Mouse (Mus musculus): ENCODE results near the gene Wipi2.

Wipi2 gene

DNA sequence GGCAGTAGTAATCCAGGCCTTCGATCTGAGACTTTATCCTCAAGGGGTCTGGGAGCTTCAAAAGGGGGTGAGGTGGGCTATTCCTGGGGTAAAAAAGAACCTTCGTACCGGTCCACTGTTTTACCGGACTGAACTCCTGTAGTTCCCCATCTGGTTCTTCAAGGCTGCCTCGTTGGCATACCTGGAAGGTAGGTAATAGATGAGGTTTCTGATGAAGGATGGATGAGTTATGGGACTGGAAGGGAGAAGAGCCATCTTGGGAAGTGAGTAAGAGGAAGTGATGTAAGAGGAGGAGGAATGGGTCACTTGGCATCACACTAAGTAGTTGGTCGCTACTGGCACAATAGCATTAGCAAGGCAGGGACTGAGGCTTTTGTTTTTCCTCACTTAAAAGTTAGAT is 2.7 kb downstream of the Wipi2 start:
- DNase-seq (ENCODE audit: low spot score) = no peak

DNA sequence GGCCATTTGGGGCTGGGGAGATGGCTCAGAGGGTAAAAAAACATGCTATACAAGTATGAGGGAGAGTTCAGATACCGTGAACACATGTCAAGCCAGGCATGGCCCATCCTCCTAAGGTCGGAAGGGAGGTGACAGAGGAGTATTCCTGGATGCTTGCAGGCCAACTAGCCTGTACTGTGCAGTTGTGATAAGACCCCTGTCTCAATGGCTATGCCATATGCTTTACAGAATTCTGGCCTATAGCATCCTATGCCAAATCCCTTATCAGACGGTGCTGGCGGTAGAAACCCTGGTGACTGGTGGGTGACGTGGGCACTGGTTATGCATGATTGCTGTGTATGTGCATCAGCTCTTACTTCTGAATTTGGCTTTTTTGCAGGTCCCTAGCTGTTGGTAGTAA is 10.3 kb downstream of the Wipi2 start:
- no peak for DNase-seq (ENCODE audit: low spot score)

DNA sequence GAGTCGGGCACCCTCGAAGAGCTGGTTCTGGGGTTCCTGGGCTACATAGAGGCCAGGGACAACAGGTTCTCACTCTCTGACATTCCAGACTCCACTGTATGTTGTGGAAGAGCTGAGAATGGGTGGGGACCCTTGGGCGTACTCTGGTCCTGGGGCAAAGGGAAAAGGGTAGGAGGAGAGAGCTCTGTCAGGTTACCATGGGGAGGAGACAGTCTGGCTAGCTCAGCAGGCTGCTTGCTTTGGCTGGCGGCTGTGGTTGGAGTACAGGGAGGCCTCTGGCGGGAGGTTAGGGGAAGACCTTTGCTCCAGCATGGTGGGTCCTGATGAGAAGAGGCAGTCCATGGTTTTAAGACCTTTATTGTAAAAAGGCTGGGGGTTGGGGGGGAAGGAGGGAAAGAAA is 12.6 kb downstream of the Wipi2 start:
- DNase-seq (ENCODE audit: low spot score) = no peak

DNA sequence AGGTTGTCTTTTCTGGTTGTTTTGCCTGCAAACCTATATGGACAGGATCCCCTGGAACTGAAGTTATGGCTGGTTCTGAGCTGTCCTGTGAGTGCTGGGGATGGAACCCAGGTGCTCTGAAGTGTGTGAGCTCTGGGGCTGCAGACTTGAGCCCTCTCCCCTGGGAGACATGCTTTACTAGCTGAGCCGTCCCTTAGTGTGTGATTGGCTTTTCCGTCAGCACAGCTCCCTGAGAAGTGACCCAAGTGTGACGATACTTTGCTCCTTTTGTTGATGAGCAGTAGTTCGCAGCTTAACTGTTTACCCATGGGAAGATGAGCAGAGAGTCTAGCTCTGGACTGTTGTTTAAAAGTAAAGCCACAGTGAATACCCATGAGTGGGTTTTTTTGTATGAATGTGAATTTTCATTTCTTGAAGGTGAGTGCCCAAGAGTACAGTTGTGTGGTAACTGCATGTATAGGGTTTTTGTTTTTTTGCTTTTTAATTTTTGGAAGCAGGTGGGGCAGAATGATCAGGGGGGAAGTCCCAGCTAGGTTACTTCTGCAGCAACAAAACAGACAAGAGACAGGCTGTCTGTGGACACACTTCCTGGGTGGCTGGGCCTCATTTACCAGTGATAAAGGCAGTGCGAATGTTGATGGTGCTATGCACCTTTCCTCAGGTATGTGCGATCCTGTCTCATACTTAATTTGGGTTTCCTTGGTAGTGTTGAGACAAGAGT is 14.0 kb downstream of the Wipi2 start:
- no peak for DNase-seq (ENCODE audit: low spot score)

DNA sequence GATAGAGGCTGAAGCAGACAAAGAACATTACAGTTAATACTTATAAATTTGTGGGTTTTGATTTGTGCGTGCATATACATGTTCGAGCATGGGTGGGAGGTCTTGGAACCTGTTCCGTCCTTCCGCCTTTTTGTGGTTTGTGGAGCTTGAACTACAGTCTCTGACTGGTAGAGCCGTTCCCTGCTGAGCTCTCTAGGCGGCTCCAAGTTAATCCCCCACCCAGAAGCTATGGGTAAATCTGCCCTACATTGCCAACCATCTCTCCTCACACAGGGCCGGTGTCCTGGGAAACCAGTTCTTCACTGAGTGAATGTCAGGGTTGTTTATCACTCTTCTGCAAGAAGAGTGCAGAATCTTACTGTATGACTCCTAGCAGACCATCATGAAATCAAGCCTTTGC is 20.7 kb downstream of the Wipi2 start:
- no peak for DNase-seq (ENCODE audit: low spot score)

DNA sequence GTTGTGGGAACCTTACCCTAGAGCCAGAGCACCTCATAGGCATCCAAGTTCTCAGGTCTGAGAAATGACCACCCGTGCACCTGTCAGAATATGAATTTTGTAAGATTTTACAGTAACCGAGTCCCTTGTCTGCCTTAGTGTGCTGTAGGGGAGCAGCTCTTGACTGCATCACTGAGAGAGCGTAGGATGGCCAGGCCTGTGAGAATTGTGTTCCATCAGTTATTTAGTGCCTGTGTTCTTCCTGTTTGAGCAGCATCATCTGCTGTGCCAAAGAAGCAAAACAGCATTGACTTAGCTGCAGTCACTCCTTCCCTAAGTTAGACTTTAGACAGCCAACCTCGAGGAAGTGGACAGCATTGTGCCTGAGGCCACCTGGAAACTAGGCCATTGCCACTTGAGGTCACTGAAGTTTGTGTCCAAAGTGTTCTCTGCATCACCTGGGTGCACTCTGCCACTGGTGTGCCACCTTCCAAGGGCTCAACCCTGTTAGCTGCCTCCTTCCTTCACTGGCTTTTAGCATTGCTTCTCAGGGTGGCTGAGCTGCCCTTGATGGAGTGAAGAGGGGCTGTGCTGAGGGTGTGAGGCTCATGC is 22.1 kb downstream of the Wipi2 start:
- DNase-seq (ENCODE audit: low spot score) = no peak

DNA sequence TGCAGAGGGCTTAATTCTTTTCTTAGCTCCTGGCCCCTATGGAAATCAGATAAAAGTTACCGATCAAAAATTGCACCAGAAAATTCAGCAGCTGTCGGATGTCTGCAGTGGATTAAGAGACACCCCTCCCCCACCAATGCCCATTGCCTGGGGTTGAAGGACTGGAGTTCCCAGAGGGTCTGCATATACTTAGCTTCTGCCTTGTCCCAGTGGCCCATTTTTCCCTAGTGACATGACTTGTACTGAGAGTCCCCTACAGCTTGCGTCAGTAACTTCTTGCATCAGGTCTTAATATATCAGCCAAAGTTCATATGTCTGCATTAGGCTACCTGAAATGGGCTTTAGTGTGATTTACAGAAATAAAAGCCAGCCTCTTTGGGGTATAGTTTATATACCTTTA is 22.9 kb downstream of the Wipi2 start:
- DNase-seq (ENCODE audit: low spot score) = no peak

DNA sequence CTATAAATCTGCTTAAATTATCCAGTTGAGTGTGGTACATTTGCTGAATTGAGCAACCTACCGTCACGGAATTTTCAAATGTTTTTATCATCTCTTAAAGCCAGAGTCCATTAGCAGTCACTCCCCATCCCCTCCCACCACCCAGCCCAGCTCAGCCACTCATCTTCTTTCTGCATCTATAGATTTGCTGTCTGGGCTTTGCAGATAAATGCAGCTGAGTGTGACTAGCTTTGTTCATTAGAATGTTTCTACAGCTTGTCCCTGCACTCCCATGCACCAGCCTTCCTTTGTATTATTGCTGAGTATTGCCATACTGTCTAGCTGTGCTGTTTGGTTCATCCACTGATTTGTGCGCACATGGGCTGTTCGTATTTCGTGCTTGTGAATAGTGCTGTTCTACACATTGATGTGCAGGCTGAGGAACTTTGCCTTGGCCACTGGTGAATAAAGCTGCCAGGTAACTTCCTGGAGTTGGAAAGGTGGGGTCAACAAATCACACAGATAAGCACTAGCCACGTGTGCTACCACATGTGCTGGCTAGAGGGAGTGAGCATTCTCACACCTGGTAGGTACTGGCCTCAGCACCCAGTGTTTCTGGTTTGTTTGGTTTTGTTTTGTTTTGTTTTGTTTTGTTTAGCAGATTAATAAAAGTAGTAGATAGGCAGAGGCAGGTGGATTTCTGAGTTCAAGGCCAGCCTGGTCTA is 23.4 kb downstream of the Wipi2 start:
- DNase-seq (ENCODE audit: low spot score) = no peak

DNA sequence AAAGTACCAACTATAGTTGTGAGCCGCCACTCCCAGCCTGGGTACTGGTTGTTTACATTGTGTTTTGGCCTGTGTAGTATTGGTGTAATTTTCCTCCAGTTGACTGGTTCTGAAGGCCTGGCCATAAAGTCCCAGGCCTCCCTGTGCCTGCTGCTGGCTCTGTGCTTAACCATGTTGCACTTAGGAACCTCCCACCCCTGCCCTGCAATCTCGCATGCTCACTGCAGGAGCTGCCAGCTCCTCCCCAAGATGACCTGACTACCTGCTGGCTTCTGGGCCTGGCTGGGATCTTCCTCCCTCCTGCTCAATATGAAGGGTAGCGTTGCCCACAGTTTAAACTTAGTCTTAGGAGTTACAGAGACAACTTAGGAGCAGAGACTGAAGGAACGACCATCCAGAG is 24.8 kb downstream of the Wipi2 start:
- DNase-seq (ENCODE audit: low spot score) = no peak

DNA sequence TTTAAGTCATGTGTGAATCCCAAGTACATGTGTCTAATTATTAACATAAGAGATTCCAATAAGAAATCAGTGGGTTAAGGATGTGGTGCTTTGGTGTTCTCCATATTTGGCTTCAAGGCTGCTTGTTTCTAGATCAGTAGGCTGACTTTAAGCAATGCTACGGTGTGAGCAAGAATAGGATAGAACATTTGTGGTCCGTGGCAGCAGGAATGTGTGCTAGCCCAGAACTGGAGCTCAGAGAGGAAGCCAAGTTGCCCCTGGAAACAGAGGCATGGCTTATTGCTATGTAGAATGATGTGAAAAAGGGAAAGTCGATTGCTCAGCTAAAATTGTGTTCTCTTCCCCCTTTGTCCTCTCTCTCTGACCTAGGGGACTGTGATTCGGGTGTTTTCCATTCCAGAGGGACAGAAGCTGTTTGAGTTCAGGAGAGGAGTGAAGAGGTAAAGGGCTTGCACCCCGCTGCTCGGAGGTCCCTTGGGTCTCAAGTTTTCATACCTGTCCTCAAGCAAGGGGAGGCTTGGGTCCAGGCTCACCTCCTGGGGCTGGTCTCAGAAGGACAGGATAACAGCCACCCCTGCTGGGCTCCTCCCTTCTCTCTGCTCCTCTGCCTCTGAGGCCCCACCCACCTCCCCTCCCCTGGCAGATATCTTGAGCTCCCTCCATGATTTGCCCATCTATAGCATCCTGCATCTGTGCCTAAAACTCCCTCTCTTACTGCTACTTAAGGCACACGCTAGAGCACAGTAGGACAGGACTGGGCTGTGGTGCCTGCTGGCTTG is 33.3 kb downstream of the Wipi2 start:
- no peak for DNase-seq (ENCODE audit: low spot score)

DNA sequence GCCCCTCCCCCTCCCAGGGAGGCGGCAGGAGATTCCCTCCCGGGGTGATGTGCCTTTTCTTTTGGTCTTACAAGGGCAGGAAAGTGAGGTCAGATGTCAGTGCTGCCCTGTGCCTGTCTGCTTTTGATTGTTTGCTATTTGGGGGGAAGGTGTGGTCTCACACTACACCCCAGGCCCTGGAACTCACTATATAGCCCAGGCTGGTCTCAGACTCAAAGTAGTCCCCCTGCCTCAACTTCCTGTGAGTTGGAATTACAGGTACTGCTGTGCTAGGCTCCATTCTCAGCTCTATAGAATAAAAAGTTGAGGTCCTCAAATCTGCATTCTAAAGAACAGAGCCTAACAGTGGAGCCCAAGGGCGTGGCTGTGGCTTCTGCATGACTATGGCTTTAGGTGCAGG is 40.4 kb downstream of the Wipi2 start:
- DNase-seq (ENCODE audit: low spot score) = no peak

DNA sequence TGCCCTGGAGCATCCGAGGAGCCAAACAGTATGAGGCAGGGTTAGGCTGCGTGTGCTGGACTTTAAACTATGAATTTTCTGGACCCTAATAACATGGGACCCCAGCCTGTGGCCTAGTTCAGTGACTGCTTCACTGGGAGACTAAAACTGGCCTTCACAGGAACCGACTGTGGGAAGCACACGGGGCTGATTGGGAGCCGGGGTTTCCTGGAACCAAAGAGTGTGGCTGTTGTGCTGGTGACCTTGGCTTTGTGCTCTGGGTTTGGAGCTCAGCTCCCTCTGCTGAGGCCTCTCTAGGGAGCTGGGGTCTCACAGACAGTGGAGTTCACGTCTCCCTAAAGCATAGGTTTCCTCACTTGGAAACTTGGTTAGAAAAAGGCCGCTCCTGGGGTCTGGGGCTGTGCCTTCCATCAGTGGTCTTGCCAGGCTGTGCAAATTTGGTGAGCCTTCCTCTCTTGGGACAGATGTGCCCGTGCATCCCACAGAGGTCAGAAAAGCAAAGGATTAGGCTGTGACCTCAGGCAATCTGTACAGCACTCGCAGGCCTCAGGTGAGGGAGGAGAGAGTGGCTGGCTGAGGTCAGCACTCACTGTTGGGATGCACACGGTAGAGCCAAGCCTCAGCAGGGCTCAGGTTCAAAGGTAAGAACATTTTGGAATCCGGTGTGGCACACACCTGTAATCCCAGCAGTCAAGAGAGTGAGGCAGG is 41.2 kb downstream of the Wipi2 start:
- no peak for DNase-seq (ENCODE audit: low spot score)

DNA sequence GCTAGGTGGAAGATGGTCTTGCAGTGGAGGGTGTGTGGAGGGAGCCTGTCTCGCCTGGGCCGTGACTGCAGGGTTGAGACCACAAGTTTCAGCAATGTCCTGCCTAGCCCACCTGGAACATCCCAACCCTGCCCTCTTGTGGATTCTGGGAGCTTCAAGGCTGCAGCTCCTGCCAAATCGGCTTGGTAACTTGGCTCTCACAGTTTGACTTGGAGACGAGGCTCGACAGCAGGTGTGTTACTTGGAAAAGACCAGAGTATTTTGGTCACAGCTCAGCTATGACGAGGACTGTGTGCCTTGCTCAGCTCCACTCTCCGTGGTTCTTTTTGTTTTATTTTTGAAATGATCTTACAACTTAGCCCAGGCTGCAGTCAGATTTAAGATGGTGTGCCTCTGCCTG is 42.2 kb downstream of the Wipi2 start:
- DNase-seq (ENCODE audit: low spot score) = no peak

DNA sequence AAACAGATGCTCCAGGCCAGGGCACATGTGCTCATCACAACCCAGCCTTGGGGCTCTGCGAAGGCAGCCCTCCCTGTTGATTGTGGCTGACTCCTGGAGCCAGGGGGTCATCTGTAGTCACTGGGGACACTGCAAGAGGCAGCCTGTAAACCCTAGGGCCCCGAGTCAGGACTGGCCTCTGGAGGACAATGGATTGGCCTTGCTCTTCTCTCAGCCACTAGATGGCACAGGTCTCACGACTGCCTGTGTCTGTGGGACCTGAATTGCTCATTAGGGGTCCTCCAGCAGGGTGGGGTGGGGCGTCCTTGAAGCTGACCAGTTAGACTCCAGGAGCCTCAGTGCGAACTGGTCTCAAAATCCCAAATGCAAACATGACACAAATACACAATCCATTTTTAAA is 45.6 kb downstream of the Wipi2 start:
- DNase-seq (ENCODE audit: low spot score) = no peak

DNA sequence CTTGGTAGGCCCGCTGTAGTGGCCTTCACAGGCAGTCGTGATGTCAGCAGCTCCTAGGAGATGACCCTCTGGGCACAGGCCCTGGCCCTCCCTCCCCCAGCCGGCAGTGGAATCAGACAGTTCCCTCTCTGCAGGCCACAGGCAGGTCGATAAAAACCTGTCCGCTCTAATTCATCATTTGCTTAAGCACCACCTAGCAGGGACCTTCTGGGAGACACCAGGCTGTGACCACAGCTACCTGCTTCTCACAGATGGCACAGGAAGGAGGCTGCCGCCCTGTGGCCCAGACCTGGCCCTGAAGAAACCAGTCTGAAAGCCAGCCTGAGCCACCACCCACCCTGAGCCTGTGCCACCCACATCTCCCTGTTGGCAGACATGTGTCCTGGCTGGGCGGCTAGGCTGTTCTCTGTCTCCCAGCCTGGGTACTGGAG is 50.7 kb downstream of the Wipi2 start:
- no peak for DNase-seq (ENCODE audit: low spot score)

DNA sequence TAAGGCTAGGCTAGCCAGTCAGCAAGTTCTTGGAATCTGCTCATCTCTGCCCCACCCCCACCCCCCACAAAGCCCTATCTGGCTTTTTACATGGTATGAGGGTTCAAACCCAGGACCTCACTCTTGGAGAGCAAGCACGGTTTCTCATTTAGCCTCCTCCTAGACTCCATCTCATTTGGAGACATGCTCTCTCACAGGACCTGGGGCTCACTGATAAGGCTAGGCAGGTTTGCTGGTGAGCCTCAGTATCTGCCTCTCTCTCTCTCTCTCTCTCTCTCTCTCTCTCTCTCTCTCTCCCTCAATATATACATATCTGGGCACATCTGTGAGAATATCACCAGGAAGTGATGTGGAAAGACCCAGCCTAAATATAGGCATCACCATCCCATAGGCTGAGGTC is 51.6 kb downstream of the Wipi2 start:
- no peak for DNase-seq (ENCODE audit: low spot score)

DNA sequence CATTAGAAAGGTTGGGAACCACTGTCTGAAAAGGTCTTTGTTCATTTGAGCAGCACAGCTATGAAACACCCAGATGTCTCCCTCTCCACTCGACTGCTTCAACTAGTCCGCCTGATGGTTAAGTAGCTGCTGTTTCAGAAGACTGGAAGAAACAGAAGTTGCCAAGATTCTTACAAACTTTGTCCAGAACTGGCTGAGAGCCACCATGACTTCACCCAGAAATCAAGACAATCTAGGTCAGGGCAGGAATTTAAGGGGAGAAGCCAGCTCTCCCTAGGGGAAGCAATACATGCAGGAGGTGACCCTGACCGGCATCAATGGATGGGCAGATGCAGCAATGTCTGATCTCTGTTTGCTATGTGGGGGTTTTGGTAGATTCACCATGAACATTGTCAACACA is 54.4 kb downstream of the Wipi2 start:
- no peak for DNase-seq (ENCODE audit: low spot score)

DNA sequence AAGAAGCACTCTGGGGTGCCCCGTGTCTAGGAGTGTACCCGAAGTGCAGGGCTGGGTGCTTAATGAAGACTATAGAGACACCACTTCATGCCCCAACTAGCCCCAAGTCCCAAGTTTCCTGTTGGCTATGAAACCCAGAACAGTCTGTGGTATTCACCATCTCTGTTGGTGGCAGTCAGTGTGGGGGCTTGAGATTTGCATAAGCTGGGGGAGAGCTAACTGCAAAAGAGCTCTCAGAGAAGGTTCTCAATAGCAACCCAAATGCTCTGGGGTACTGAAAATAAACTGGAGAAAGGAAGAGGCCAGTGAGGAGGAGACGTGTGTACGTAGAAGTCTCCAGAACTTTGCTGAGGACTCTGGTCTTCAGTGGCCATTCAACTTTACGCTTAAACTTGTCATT is 55.0 kb downstream of the Wipi2 start:
- DNase-seq (ENCODE audit: low spot score) = no peak

DNA sequence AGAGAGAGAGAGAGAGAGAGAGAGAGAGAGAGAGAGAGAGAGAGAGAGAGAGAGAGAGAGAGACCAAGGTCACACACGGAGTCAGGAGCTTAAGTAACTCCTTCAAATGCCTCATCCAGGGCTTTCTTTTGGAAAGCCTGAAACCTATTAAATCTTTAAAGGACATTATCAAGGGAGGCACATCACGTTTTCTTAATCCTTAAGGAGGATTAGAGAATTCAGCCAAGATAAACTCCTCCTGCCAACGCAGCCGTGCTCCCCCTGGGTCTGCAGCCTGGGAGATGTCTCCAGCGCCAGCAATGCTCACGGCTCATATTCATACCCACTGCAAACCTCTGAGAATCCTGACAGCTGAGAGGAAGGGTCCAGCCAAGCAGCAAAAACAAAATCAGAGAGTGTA is 61.4 kb downstream of the Wipi2 start:
- DNase-seq (ENCODE audit: low spot score) = no peak

DNA sequence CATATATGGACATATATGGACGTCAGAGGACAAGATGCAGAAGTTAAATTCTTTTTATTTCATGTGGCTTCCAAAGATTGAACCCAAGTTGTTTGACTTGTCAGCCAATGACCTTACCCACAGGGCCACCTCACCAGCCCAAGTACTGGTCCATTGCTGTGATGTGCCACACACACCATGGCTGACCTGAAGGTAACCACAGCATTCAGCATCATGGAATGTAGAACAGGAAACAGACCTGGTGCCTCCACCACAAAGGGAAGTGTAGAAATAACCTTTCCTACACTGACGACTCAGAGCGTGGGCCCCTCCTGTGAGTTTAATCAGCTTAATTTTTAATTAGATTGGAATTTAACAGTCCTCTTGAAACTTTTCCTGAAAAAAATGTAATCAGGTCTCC is 62.8 kb downstream of the Wipi2 start:
- DNase-seq (ENCODE audit: low spot score) = no peak

DNA sequence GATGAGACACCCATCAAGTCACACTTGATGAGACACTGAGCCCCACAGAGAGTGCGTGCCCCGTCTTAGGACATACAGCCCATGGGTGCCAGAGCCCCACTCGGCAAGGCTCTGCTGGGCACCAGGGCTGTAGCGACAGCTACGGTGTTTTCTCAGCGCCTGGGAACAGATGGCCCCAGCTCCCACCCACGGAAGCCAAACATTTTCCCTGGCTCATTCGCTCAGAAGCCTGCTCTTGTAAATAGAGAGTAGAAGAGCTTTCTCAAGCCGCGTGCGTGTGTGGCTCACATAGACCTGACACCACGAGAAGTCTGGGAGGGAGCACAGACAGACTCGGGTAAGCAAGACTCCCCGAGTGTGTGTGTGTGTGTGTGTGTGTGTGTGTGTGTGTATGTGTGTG is 64.8 kb downstream of the Wipi2 start, which contains the start of gene Slc29a4:
Slc29a4 (plus strand) TSS at position 265 of the 400 bp plus-strand sequence.
- no peak for DNase-seq (ENCODE audit: low spot score)
